Mouse (Mus musculus) mesoderm, embryonic 11.5 days (tissue): ENCODE results near the gene Slc31a2.
"Not testable (repeated sequence)": the region's sequence is repeated elsewhere in the genome, so short reads cannot be mapped to it uniquely, and the experiment has no call there.

Experiments
- DNase-seq: peaks from one replicate; pipeline ENCODE4 v3.0.0-alpha.2; 2012; ENCODE audit warnings: low read depth, low spot score

Slc31a2 gene

DNA sequence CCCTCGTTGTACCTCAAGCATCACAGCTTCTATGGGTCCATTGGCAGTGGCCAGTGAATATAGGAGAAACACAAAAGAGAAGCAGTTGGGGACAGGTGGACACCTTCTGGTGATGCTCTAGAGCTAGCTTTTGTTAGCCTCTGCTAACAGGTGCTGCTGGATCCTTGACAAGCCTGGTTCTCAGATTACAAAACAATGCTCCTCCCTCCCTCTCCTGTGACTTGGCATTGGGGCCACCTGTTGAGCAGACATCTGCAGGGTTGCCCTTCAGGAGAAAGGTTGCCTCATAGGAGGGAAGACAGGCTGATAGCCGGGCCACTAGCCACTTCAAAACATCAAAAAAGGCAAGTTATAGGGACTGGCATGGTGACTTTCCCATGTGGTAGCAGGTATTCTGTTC lies at the start of gene Slc31a2:
Slc31a2 (plus strand) TSS at position 287 of the 400 bp plus-strand sequence.
- no peak for DNase-seq

GRCm38 (mm10) chr4:62213490-62213889 lies 48.9 kb upstream of the Slc31a2 start:
- DNase-seq: no peak

GRCm38 (mm10) chr4:62228391-62228790 lies 34.0 kb upstream of the Slc31a2 start:
- DNase-seq: peak; percentile 36

GRCm38 (mm10) chr4:62229448-62229847 lies 32.9 kb upstream of the Slc31a2 start:
- no peak for DNase-seq

- no peak for DNase-seq
Measured at GRCm38 (mm10) chr4:62230153-62230552, 32.2 kb upstream of the Slc31a2 start.

DNA sequence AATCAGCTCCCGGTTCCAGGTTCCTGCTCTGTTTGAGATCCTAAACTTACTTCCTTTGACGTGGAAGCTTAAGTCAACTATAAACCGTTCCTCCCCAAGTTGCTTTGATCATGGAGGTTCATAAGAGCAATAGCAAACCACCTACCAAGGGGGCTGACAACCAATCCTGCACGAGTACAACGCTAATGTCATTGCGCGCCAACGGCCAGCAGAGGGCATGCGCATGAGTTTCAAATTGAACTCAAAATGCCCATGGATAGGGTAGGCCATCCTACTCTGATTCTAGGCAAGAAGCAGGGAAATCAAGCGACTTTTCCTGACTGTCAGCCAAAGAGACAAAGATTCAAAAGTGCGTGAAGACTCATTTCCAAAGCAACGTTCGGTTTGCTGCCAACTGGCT lies 31.6 kb upstream of the Slc31a2 start, which contains the start of gene Zfp37:
Zfp37 (minus strand) TSS at position 279 of the 400 bp plus-strand sequence.
- no peak for DNase-seq

DNA sequence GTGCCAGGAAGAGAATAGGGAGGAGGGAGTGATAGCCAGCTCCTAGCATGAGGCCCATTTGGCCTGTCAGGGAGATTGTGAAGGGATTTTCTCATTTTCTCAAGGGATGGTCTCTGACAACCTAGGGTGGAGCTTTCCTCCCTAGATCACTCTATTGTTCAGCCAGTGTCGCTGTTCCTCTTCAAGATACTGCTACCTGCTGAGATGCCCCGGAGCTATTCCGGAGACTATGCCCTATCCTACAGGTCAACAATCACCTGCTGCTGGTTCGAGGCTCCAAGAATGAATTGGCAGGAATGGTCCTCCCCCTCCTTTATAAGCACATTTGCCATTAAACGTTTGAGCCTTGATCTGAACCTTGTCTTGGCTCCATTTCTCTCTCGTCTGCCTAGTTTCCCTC lies 21.8 kb upstream of the Slc31a2 start:
- no peak for DNase-seq

- no peak for DNase-seq
Measured at GRCm38 (mm10) chr4:62248328-62248727, 14.0 kb upstream of the Slc31a2 start.

GRCm38 (mm10) chr4:62250896-62251544 lies 11.3 kb upstream of the Slc31a2 start:
- peak; percentile 40 for DNase-seq

GRCm38 (mm10) chr4:62251776-62252175 lies 10.6 kb upstream of the Slc31a2 start:
- DNase-seq: no peak

- DNase-seq: no peak
Measured at GRCm38 (mm10) chr4:62254551-62254950, 7.8 kb upstream of the Slc31a2 start.

DNA sequence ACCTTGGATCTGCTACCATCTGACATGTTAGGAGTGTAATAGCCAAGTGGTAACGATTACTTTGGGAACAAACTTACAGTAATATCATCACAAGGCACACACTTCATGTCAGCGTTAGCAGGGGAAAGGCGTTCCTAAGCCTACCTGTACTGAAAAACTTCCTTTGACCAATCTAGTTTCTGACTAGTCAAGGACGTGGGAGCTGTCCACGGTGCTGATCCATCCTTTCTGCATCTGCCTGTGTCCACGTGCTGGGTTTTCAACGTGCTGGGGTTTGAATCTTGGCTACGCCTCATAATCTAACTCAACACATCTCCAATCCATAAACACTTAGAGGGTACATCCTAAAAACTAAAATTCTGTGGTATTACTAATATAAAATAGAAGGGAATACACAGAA lies 5.4 kb upstream of the Slc31a2 start:
- peak; percentile 72 for DNase-seq

DNA sequence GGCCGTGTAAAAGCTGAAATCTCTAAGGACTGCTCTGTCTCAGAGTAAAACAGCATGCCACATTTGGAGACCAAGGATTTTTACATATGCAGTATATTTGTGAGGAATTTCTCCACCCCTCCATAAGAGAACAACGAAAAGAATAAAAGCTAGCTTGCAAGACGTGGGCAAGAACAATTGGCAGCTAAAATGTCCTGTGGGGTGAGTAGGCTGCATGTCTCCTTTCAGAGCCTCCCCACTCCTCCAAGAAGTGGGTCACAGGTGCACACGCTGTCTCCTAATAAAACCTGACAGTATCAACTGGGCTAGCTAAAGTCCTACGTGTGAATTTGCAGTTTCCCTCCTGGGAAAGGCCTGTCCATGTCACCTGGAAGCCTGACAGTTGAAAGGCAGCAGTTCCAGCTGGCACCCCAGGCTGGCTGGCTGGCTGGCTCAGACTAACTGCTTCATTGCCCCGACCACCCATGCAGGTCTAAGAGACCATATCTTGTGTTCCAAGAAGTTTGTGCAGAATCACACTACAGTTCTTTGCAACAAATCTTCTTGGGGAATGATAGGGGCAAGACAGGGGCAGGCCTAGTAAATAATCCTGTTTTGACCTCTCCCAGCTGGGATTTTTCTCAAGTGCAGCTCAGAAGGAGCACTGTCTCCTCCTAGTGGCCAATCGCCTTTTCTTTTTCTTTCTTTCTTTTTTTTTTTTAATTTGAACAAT lies 927 bp downstream of the Slc31a2 start:
- peak; percentile 51 for DNase-seq

GRCm38 (mm10) chr4:62265154-62265836 lies 2.9 kb downstream of the Slc31a2 start:
- DNase-seq: no peak

GRCm38 (mm10) chr4:62266016-62266415 lies 3.7 kb downstream of the Slc31a2 start:
- not testable (repeated sequence) for DNase-seq

- DNase-seq: no peak
Measured at GRCm38 (mm10) chr4:62267101-62267500, 4.7 kb downstream of the Slc31a2 start.

GRCm38 (mm10) chr4:62272696-62273095 lies 10.3 kb downstream of the Slc31a2 start:
- DNase-seq: no peak

- DNase-seq: no peak
Measured at GRCm38 (mm10) chr4:62273916-62274315, 11.6 kb downstream of the Slc31a2 start.

DNA sequence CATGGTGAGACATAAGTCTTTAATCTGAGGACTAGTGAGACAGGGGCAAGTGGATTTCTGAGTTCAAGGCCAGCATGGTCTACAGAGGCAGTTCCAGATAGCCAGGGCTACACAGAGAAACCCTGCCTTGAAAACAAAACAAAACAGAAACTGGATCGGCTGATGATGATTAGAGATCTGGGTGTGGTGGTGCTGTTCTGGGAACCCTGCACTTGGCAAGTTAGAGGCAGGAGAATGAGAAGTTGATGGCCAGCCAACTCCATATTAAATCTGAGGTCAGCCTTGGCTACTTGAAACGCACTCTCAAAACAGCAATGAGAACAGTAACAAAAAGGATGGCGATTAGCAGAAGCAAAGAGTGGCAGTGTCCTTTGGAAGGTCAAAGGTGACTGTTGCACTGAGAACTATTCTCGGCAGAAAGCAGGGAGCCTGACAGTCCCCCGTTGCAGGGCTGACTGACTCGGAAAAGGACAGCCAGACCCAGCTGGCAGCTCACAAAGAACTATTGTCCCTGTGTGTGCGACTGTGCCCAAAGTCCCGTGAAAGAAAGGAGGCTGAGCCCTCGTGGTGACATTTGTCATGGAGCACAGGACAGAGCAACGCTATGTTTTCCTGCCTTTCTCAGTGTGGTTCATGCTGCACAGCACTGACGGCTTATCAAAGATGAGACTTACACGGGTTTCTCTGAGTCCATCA lies 12.6 kb downstream of the Slc31a2 start:
- DNase-seq: peak; percentile 70

DNA sequence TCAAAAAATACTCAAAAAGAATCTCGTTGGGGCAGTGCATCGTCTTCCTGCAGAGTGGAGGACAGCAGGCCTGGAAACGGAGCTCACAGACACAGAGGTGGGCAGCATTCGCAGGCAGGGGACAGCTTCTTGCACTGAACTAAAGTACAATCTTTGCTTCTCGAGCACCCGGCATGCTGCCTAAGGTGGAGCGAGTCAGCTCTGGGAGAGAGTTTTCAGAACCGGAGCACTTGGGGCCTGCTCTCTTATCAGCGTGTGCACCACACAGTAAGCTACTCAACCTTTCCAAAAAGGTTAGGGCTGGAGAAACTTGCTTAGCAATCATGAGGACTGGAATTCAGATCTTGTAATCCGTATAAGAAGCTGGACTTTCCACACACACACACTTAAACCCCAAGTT lies 14.3 kb downstream of the Slc31a2 start:
- no peak for DNase-seq

GRCm38 (mm10) chr4:62277222-62277621 lies 14.9 kb downstream of the Slc31a2 start:
- no peak for DNase-seq

- no peak for DNase-seq
Measured at GRCm38 (mm10) chr4:62278081-62278480, 15.7 kb downstream of the Slc31a2 start.
